Mouse (Mus musculus): ENCODE results near the gene Mamdc2. TPM values are rescaled to one million over a fixed set of nuclear protein-coding genes. Genes with fewer than 3 reads are reported as not detected.
A peak's percentile ranks its signal among the peaks of the same experiment; 100 is the strongest.
"Not testable (repeated sequence)": the region's sequence is repeated elsewhere in the genome, so short reads cannot be mapped to it uniquely, and the experiment has no call there.

Gene Mamdc2
- polyA plus RNA-seq (2015; fragmentation: Nextera tagmentation; extraction: Ambion mirVana): 0.07 and 0.17 TPM in 2 replicates

- DNase-seq (ENCODE audit: low spot score): no peak
Measured at GRCm38 (mm10) chr19:23447988-23448497, at the start of gene Mamdc2. Gene Mamdc2, minus strand, starts transcription at chr19:23448442.

GRCm38 (mm10) chr19:23498011-23498410 is 49.8 kb upstream of the Mamdc2 start:
- DNase-seq (ENCODE audit: low spot score): no peak

GRCm38 (mm10) chr19:23497171-23497917 is 49.1 kb upstream of the Mamdc2 start:
- no peak for DNase-seq (ENCODE audit: low spot score)

DNA sequence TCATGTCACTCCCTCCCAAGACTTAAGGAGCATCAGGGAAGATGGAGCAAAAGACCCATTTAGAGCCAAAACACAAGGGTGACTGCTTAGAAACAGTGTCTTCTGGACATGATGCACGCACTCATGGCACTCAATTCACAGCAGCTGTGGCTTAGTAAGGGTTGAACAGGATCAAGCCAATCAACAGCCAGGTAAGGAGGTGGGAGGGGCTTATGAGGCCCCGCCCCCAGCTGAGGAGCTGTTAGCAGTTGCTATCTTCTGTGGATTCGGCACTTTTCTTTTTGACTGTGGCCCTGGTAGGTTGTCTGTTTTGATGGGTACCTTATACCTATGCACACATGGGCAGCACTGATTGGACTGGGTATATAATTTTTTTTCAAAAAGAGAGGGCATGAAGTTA is 48.3 kb upstream of the Mamdc2 start:
- no peak for DNase-seq (ENCODE audit: low spot score)

- no peak for DNase-seq (ENCODE audit: low spot score)
Measured at GRCm38 (mm10) chr19:23492663-23493062, 44.4 kb upstream of the Mamdc2 start.

DNA sequence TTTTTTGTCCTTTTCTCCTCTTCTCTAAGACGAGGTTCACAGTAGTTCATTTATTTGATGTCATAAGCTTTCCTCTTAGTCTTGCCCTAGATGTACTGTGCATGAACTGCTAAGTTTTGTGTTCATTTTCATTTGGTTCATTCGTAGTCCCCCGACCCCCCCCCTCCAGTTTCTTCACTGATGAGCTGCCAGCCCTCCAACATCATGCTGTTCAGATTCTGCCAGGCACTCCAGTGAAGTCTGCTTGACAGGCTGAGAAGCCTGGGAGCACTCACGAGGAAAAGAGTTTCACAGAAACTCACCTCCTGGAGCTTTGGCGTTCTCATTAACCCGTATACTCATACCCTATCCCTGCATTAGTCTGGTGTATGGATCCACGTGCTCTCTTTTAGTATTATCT is 42.5 kb upstream of the Mamdc2 start:
- not testable (repeated sequence) for DNase-seq (ENCODE audit: low spot score)

DNA sequence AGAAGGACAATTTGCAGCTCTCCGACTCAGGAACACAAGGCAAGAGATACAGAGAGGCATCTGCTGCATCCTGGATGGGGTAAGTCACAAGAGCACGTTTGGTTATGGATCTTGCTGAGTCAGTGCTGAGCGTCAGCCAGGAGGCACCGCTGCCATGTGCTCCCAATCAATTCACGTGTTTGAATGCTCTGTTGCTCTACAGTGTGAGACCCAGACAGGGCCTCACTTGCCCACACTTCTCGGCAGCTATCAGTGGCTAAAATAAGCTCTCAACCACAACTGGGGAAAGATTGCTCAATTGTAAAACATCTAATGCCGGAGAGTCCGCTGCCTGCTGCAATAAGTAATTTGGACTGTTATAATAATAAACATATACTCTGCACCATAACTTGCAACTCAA is 41.5 kb upstream of the Mamdc2 start:
- DNase-seq (ENCODE audit: low spot score): no peak

DNA sequence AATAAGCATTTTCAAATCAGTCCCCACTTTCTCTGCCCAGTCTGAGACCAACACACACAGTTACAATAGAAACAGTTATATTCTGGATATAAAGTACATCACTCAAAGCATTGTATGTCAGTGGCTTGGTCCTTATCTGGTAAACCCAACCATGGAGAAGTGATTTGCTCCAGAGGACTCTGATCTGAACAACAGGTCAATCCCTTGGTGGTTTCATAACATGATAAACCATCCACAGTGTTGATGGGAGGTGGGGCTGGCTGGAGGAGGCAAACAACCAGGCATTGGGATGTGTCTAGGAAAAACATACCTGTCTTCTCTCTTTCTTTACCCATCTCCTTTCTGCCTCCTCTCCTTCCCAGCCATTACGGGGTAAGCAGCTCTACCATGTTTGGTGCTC is 39.2 kb upstream of the Mamdc2 start:
- DNase-seq (ENCODE audit: low spot score): no peak

DNA sequence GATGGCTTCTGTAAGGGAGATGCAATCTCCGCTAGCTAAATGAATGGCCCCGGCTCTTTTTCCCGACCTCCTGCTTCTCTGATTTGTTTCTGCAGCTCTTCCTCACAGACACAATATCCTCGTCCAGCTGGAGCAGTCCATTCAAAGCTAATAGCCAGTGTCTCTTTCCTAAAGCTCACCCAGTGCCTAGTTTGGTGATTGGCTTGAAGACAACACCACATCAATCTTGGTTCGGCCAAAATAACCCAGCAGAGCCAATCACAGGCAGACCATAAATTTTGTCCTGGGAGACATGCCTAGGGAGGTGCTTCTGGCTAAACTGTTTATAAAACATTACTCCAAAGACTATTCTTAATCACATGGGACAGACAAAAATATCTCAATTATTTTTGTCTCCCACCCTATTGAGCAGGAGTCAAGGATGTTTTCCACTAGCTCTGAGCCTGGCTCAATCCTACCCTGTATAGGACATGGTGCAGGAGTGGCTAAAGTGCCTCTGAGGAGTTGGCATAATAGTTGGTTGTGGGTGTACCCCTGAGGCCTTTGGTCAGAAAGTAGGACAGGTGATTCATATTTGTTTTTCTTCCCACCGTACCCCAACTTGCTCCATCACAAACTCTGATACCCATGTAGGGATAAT is 38.5 kb upstream of the Mamdc2 start:
- no peak for DNase-seq (ENCODE audit: low spot score)

GRCm38 (mm10) chr19:23485940-23486600 is 37.8 kb upstream of the Mamdc2 start:
- DNase-seq (ENCODE audit: low spot score): no peak

- DNase-seq (ENCODE audit: low spot score): not testable (repeated sequence)
Measured at GRCm38 (mm10) chr19:23482571-23482970, 34.3 kb upstream of the Mamdc2 start.

GRCm38 (mm10) chr19:23479597-23479967 is 31.3 kb upstream of the Mamdc2 start:
- no peak for DNase-seq (ENCODE audit: low spot score)

DNA sequence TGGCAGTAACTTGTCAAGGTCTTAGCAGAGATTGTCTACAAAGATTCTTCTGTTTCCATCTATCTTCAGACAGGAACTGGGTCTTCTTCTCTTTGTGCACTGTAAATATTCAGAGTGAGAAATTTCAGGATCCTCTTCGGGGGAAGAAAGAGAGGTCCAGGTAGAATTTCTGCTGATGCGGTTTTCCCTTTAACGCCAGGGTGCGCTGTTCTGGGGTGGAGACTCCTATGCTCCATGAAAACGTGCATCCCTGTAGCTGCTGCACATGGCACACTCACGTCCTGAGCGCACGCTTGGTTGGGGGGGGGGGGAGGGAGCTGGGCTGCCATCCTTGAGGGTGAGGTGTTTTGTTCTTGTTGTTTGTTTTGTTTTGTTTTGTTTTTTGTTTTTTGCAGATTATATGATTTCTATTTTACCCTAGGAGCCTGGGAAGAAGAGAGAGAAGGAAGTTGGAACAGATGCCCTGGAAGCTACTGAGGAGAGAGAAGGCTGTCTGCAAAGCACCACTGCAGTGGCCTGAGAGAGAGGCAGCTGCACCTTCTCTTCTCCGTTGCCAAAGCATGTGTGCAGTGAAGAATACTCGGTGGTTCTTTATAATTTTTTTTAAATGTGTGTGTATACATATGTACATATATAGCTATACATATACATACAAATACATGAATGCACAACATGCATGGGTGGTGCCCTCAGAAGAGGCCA is 30.8 kb upstream of the Mamdc2 start:
- DNase-seq (ENCODE audit: low spot score): peak; percentile 4

DNA sequence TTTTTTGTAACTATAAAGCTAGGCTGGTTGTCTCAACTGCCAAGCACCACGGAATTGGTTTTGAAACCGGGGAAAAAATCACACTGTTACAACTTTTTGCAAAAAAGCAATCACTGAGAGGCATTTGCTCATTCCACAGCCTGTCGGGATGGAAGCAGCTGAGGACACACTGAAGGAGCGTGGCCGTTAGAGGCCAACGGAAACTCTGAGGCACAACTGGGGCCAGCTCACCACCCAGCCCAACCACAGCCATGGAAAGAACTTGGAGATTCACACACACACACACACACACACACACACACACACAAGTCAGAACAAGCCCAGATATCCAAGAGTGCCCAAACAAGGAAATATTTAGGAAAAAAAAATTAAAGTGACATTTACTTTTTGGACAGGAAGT is 29.6 kb upstream of the Mamdc2 start:
- no peak for DNase-seq (ENCODE audit: low spot score)

GRCm38 (mm10) chr19:23467866-23468265 is 19.6 kb upstream of the Mamdc2 start:
- DNase-seq (ENCODE audit: low spot score): no peak

DNA sequence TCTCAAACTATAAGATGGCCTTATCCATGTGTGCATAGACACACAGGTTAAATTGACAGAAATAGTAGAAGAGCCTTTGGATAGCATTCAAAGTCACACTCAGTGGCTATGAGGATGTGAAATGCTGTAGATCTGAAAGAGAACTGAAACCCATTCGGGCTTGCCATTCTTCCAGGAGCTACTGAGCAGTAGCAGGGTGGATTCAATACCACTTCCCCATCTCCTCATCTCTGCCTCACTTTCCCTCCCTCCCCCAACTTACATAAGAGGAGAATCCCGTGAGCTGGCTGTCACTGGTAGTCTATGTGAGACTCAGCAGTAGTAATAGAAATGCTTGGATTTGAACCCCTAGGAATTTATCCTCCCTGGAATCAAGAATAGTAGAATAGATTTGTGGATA is 18.8 kb upstream of the Mamdc2 start:
- DNase-seq (ENCODE audit: low spot score): no peak

DNA sequence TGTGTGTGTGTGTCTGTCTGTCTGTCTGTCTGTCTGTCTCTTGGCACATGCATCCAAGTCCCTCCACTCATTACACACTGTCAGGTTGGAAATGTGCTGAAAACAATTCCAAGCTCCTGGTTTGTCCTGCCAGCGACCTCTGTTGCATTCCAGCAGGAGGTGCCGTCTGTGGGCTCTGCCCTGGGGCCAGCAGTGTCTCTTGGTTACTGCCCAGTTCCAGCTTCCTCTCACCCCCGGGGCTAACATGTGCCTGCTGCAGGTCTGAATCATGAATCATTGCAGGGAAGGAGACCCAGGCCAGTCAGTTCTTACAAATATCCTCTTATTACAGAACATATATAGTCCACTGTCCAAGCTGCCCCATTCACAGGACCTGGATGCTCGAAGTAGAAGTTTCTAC is 9.2 kb upstream of the Mamdc2 start:
- no peak for DNase-seq (ENCODE audit: low spot score)

GRCm38 (mm10) chr19:23451361-23451760 is 3.1 kb upstream of the Mamdc2 start:
- DNase-seq (ENCODE audit: low spot score): no peak

- peak; percentile 5 for DNase-seq (ENCODE audit: low spot score)
Measured at GRCm38 (mm10) chr19:23447221-23447987, 838 bp downstream of the Mamdc2 start.

- no peak for DNase-seq (ENCODE audit: low spot score)
Measured at GRCm38 (mm10) chr19:23444910-23445845, 3.1 kb downstream of the Mamdc2 start.
